Mouse (Mus musculus) intestine, postnatal 0 days (tissue): ENCODE results near the gene Gm13275. TPM values are rescaled to one million over a fixed set of nuclear protein-coding genes. Genes with fewer than 3 reads are reported as not detected.
"Not testable (repeated sequence)": the region's sequence is repeated elsewhere in the genome, so short reads cannot be mapped to it uniquely, and the experiment has no call there.

Experiments used
- ATAC-seq: fragments of 200-750 bp; cut with Nextera tagmentation; 2 replicates; pipeline ENCODE4 v1.8.0; 2017; ENCODE audit warnings: mild to moderate bottlenecking, moderate TSS enrichment, moderate library complexity
- H3K27ac ChIP-seq: fragments of 300-500 bp; sonication (generic); 2 replicates; pipeline ENCODE4 v1.5.1; 2014; ENCODE audit warnings: mild to moderate bottlenecking, low read depth, low read length, moderate library complexity
- H3K27me3 ChIP-seq: fragments of 300-500 bp; sonication (generic); replicated peaks from 2 replicates; pipeline ENCODE4 v1.6.1; 2014; ENCODE audit warnings: low read length, mixed read lengths; ENCODE audit not compliant: control insufficient read depth, insufficient read depth
- H3K36me3 ChIP-seq: fragments of 300-500 bp; sonication (generic); 2 replicates; pipeline ENCODE4 v1.6.1; 2014; ENCODE audit warnings: mild to moderate bottlenecking, moderate library complexity; ENCODE audit not compliant: control insufficient read depth, insufficient read depth
- H3K4me1 ChIP-seq: fragments of 300-500 bp; sonication (generic); replicated peaks from 2 replicates; pipeline ENCODE4 v1.6.1; 2014; ENCODE audit warnings: antibody characterized with exemption, low read length, mixed read lengths; ENCODE audit not compliant: control insufficient read depth, insufficient read depth
- H3K4me2 ChIP-seq: fragments of 300-500 bp; sonication (generic); replicated peaks from 2 replicates; pipeline ENCODE4 v1.6.1; 2014; ENCODE audit warnings: low read depth, mild to moderate bottlenecking, moderate library complexity
- H3K4me3 ChIP-seq: fragments of 300-500 bp; sonication (generic); 2 replicates; pipeline ENCODE4 v1.5.1; 2014; ENCODE audit warnings: low read depth, low read length
- H3K9ac ChIP-seq: fragments of 300-500 bp; sonication (generic); 2 replicates; pipeline ENCODE4 v1.6.1; 2014; ENCODE audit warnings: mild to moderate bottlenecking, low read depth, low read length
- H3K9me3 ChIP-seq: fragments of 300-500 bp; sonication (generic); 2 replicates; pipeline ENCODE4 v1.6.1; 2016; ENCODE audit warnings: mixed run types; ENCODE audit not compliant: control insufficient read depth
- CTCF ChIP-seq: sonication (generic); IDR thresholded peaks from 2 replicates; pipeline ENCODE4 v1.5.1; 2016; ENCODE audit warnings: low read depth, mild to moderate bottlenecking, control low read depth, antibody characterized with exemption, moderate library complexity
- WGBS: fragments of 180-500 bp; shearing (Covaris S2); extraction: QIAGEN DNeasy Blood & Tissue Kit; methylation state at CpG from one replicate; pipeline ENCODE4 v1.1.7; 2014; 5-methylcytosine and 5-hydroxymethylcytosine counted together
- polyA plus RNA-seq: library from polyadenylated mRNA; unstranded; fragments of >200 nt; fragmentation: Nextera tagmentation; extraction: Ambion mirVana; gene quantifications from 2 replicates; pipeline ENCODE4 v1.2.1, GENCODE M21; 2015

Gm13275 gene
- polyA plus RNA-seq, 1 experiment from 2014 or later: not detected

GRCm38 (mm10) chr4:88782335-88782734 lies 12.0 kb upstream of the Gm13275 start:
- H3K36me3 ChIP-seq, ATAC-seq, H3K4me1 ChIP-seq, H3K9ac ChIP-seq, H3K9me3 ChIP-seq, H3K27ac ChIP-seq, H3K4me3 ChIP-seq, H3K27me3 ChIP-seq: not testable (repeated sequence)
- WGBS: 0% methylated on average over 3 of the region's 31 CpGs
- H3K4me2 ChIP-seq: peak overlapping the region; percentile 51
- peak; percentile 37 for TF ChIP-seq CTCF

- not testable (repeated sequence) for H3K9me3 ChIP-seq, H3K36me3 ChIP-seq, H3K4me2 ChIP-seq, H3K27ac ChIP-seq, H3K4me3 ChIP-seq, H3K9ac ChIP-seq, H3K4me1 ChIP-seq, ATAC-seq, H3K27me3 ChIP-seq
- WGBS: no CpG with 5 or more reads among the region's 27 CpGs
These were observed 8.9 kb upstream of the Gm13275 start, which contains the start of gene Gm13276 for GRCm38 (mm10) chr4:88785409-88785808. TSS of gene Gm13276 (plus strand) at chr4:88785709.

- H3K9ac ChIP-seq, H3K4me3 ChIP-seq, H3K9me3 ChIP-seq, H3K4me1 ChIP-seq, ATAC-seq, H3K36me3 ChIP-seq, H3K27me3 ChIP-seq, H3K27ac ChIP-seq, H3K4me2 ChIP-seq: not testable (repeated sequence)
- no CpG with 5 or more reads among the region's 28 CpGs for WGBS
- peak; percentile 60 for TF ChIP-seq CTCF
These were observed 5.9 kb upstream of the Gm13275 start, which contains the start of gene Gm13277 for GRCm38 (mm10) chr4:88788402-88788801. TSS of gene Gm13277 (plus strand) at chr4:88788632.

GRCm38 (mm10) chr4:88791250-88791649 lies 3.0 kb upstream of the Gm13275 start, which contains the start of gene Gm13278:
TSS of gene Gm13278 (plus strand) at chr4:88791550.
- not testable (repeated sequence) for H3K4me3 ChIP-seq, H3K9ac ChIP-seq, H3K27me3 ChIP-seq, ATAC-seq, H3K9me3 ChIP-seq, H3K4me2 ChIP-seq, H3K4me1 ChIP-seq, H3K27ac ChIP-seq, H3K36me3 ChIP-seq
- no CpG with 5 or more reads among the region's 28 CpGs for WGBS

GRCm38 (mm10) chr4:88797097-88797496 lies 2.8 kb downstream of the Gm13275 start, which contains the start of gene Gm13279:
TSS of gene Gm13279 (plus strand) at chr4:88797397.
- no CpG with 5 or more reads among the region's 28 CpGs for WGBS
- H3K27me3 ChIP-seq, H3K4me1 ChIP-seq, ATAC-seq, H3K9me3 ChIP-seq, H3K4me3 ChIP-seq, H3K9ac ChIP-seq, H3K36me3 ChIP-seq, H3K4me2 ChIP-seq, H3K27ac ChIP-seq: not testable (repeated sequence)

GRCm38 (mm10) chr4:88799365-88799764 lies 5.1 kb downstream of the Gm13275 start, which contains the start of gene Gm13285:
TSS of gene Gm13285 (plus strand) at chr4:88799665.
- not testable (repeated sequence) for H3K36me3 ChIP-seq, H3K4me1 ChIP-seq, H3K27me3 ChIP-seq, H3K4me3 ChIP-seq, ATAC-seq, H3K9me3 ChIP-seq, H3K27ac ChIP-seq, H3K4me2 ChIP-seq, H3K9ac ChIP-seq
- 0% methylated on average over 2 of the region's 7 CpGs for WGBS

GRCm38 (mm10) chr4:88802954-88803353 lies 8.7 kb downstream of the Gm13275 start, which contains the start of gene Gm13287:
TSS of gene Gm13287 (plus strand) at chr4:88803254.
- H3K4me1 ChIP-seq, ATAC-seq, H3K36me3 ChIP-seq, H3K4me3 ChIP-seq, H3K9ac ChIP-seq, H3K27me3 ChIP-seq, H3K27ac ChIP-seq, H3K4me2 ChIP-seq, H3K9me3 ChIP-seq: not testable (repeated sequence)
- no CpG with 5 or more reads among the region's 29 CpGs for WGBS

GRCm38 (mm10) chr4:88805231-88805630 lies 10.9 kb downstream of the Gm13275 start, which contains the start of gene Gm13288:
TSS of gene Gm13288 (plus strand) at chr4:88805531.
- H3K27ac ChIP-seq, H3K36me3 ChIP-seq, H3K27me3 ChIP-seq, ATAC-seq, H3K4me1 ChIP-seq, H3K9ac ChIP-seq, H3K4me3 ChIP-seq, H3K4me2 ChIP-seq, H3K9me3 ChIP-seq: not testable (repeated sequence)
- no CpG with 5 or more reads among the region's 8 CpGs for WGBS
